Mouse (Mus musculus) right cerebral cortex, adult 2 months (tissue): ENCODE measurements around the gene Slc12a8.

ENCODE experiments used
- DNase-seq, 2 experiments: peaks; one replicate each; pipeline ENCODE4 v3.0.0; 2021 to 2022; ENCODE audit warnings: low spot score in 2 of 2

Slc12a8 gene

DNA sequence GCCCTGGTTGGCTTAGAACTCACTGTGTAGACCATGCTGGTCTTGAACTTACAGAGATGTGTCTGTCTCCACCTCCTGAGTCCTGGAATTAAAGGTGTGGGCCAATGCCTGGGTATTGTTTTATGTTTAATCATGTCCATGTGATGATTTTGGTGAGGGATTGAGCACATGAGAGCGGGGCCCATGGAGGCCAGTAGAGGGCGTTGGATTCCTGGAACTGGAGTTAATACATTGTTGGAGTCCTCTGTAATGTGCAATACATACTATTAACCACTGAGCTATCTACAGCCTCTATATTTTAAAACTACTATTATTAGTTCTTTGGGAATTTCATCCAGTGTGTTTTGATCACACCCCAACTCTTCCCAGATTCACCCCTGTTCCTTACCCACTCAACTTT, 27.2 kb downstream of the Slc12a8 start:
- no peak for DNase-seq

DNA sequence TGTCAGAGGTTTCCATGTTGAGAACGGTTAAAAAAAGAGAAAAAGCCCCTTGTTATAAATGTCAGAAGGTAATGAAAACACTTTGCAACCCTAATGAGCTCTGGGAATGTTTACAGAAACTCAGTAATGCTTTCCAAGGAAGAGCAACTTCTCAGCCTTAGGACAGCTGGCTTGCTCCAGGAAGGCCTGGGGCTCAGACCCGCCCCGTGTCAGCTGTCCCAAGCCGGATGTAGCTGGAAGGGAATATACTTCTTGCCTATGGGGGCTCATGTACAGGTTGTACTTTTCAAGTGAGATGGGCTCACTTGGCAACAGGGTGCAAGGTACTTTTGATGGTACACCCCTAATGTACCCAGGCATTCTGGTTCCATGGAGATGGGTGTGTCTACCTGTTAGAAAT, 28.4 kb downstream of the Slc12a8 start:
- no peak for DNase-seq

DNA sequence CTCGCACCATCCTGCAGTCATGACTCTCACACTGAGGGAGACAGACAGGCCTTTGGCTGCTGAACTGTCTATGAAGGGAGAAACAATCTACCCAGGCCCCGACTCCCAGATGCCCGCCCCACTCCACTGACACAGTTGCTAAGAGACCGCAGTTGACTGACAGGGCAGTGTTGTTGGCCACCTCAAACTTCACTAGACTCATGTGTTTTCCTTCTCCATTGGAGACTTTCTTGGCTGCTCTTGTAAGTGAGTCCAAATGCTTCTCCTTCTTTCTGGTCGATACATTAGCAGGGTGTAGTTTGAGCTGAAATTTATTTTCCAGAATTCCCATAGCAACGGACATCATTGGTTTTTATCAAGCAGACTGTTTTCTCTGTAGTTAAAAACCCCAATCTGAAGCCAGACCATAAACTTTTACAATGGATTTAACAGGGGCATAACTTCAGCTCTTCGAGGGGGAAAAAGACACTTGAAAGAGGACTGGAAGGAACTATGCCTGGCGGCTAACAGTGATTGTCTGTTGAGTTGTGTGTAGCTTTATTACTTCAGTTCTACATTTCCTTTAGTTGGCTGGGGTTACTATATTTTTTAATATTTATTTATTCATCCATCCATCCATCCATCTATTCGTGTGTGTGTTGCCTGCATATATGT, 36.7 kb downstream of the Slc12a8 start:
- no peak for DNase-seq

DNA sequence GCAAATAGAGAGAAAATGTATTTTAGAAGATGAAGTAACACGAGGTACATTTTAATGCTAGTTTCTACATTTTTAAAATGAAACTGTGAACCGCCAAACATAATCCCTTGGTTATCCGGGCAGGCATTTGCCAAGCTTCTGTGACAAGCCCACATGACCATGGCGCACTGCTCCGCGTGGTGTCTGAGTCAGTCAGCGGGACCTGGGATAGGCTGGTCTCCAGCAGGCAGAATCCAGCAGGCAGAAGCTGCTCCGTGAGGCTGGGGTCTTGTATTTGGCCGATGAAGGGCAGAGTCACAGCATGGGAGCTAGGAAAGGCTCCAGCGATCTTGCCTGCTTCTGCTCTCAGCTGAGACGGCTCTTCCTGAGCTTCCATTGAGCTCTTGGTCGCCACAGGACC, 41.0 kb downstream of the Slc12a8 start:
- DNase-seq: no peak

DNA sequence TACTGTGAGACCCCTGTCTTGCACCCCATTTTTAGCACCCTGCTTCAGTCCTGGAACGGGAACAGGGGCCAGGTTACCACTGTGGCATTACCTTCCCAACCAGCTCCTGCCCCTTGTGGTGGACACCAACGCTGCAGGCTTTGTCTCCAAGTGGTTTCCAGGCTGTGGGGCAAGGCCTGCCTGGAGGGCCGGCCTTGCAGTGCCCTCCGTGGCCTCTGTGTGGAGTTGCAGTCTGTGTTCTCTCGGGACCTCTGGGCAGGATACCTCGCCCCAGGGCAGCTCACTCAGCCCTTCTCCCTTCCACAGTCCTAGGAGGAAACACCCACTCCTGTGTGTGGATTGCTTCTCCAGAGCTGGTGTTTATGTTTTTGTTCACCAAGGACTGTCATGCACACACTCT, 43.2 kb downstream of the Slc12a8 start:
- peak; percentile 42 to 47 for DNase-seq

DNA sequence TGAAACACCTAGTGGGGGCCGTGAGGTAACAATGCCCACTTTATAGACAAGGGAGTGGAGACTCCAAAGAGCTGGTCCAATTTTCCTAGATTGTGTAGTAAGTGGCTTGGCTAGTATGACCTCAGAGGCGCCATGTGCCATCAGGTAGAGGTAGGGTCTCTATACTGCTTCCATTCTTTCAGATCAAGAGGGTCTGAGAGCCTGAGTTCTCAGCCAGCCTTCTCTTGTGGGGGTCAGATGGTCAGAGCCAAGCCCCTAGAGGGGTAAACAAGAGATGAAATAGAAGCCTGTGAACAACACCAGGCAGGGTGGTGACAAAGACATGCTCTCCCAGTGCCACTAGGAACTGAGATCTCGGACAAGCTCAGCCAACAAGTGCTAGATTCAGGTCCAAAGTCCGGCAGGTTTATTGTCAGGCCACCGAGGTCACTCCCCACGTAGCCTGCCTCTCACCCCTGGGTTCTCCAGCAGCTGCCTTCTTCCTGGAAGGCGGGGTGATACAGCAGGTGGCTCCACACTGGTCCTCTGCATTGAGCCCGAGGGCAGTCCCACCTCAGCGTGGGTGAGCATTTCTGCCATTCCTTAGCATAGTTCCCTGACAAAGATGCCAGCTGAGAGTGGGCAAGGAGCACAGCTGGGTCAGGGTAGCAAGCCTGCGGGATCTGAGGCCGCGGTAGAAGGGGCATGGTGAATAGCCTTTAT, 44.3 kb downstream of the Slc12a8 start:
- DNase-seq: no peak

DNA sequence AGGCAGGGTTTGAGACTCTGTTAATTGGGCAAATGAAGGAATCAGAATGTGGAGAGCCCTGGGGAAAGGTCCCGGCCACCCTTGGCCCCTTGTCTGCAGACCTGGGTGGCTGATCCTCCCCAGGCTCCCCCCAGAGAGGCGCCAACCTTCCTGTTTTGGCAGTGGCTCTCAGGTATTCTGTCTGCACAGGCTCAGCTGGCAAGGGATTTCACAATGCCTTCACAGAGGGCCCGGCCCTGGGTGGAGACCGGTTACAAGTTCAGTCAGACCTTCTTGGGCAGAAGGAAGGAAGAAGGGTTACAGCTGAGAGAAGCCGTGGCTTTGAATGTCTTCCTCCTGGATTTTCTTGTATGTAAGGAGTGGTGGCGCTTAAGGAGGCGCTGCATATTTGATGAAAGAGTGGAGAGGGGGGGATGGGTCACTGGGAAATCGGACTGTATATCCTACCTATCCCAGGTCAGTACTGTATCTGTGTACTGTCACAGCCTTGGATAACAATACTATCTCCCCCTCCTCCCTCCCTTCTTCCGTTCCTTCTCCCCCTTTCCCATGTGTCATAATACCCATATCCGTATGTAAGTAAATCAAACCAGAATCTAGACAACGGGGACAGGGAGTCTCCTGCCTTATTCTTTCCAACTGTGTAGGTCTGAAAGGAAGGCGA, 45.9 kb downstream of the Slc12a8 start:
- DNase-seq: no peak

DNA sequence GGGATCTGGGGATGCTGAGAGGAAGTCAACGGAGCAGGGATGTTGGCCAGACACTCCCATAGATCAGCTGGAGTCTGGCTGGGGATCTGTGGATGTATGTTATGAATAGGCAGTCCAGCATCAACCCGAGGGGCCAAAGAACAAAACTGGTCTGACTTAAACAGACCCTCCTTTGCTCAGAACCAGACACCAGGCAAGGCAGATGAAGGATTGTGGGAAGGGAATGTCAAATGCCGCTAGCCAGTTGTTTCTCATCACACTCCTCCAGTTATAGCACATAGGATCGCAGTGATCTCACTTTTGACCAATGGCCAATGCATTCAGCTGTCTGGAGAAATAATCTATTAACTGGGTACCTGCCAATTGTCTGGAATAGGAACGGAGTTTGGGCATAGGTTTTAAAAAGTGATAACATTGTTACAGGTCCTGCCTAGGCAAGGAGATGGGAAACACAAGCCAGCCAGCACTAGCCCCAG, 46.4 kb downstream of the Slc12a8 start:
- DNase-seq: no peak

DNA sequence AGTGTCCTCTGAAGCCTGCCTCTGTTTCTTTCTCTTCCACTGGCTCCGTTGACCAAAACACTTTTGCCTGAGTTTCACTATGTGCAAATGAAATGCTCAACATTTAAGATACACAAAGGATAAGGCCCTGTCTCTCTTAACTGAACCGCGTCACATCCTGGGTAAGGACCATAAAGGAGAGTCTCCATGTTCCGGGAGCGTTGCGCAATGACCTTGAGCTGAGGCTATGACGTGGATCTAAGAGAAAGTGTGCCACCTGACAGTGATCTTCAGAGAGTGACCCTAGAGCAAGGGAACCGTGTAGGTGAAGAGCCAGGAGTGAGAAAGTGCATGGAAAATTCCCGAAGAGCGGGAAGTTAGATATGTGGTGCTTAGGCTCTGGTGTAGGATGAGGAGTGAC, 49.3 kb downstream of the Slc12a8 start:
- no peak for DNase-seq

DNA sequence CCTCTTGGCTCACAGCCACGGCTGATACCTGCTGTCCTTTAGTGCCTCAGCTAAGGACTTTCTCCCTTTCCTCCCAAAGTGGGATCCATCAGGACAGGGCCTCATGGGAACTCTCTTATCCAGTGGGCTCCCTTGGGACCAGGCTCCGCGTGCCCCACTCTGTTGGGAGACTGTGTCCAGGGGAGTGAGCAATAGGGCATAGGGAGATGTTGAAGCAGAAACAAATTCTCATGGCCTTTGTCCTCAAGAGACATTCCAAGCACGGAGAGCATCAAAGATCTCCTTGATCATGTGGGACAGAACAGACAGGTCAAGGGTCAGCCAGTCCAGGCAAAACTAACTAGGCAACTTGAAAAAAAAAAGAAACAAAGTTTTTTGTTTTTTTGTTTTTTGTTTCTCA, 50.6 kb downstream of the Slc12a8 start:
- no peak for DNase-seq

DNA sequence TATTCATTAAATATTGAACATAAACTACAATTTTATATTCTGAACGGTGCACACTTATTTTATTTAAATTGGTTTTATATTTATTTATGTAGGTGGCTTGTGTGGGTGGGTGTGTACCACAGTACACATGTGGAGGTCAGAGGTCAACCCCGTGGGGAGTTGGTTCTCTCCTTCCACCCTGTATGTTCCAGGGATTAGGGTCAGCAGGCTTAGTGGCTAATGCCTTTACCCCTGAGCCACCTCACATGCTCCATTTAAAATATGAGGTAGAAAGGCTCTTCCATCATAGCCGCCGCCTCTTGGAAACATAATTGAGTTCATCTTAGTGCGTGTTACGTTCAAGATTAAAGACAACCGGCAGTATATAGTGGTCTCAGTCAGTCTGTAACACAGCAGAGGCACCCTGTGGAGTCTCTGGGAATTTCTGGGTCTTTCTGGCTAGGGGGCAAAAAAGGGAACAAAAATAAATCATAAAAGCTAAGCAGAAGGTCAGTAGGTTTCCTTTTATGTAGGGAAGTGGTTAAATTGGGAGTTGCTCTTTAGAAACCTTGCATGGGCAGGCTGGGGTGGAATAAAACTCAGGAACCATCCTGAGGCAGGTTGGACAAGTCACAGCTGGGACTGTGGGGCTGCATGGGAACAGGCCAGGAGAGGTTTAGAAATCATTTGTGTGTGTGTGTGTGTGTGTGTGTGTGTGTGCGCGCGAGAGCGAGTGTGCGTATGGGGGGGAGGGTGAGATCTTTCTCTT, 51.3 kb downstream of the Slc12a8 start:
- no peak for DNase-seq

DNA sequence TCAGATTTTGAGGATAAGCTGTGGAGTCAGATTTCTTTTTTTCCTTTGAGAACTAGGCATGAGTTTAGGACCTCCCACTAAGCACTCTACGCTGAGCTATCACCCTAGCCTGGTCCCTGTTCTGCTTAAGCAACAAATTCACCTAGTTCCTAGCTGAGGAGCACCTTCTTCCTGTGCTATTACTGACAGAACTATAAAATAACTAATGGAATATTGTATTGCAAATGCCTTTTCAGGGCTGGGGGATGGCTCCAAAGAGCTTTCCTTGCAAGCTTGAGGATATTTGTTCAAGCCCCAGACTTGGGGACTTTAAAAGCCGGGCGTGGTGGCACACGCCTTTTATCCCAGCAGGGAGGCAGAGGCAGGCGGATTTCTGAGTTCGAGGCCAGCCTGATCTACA, 55.5 kb downstream of the Slc12a8 start:
- no peak for DNase-seq

DNA sequence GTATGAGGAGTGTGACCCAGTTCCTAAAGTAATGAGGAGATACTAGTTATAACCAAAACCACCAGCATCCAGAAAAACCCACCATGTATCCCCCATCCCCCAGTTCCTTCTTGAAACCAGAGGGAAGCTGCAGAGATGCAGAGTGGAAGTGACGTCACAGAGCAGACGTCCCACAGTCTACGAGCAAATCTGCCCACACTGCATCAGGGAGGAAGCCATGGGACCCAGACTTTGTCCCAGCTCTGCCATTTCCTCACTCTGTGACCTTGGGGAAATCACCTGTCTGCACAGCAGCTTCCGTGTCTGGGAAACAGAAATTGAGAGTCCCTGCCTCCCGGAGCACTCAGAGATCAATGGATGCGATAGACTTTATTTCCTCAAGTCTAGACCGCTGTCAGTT, 56.6 kb downstream of the Slc12a8 start:
- DNase-seq: no peak

DNA sequence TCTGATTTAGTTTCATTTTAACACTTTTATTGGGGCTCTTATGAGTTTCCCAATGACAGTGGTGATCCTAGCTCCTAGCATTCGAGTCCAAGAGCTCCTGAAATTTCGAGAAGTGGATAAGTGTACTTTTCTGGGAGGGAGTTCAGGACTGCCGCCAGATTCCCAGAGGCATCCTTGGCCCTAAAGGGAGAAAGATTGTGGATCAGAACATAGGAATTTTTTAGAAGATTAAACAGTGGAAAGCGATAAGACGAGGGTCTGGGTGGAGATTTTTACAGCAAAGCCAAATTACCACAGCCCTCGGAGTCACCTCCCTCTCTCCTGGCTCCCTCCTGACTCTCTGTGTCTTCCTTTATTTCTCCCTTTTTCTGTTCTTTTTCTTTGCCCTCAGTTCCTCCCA, 58.6 kb downstream of the Slc12a8 start:
- DNase-seq: no peak

DNA sequence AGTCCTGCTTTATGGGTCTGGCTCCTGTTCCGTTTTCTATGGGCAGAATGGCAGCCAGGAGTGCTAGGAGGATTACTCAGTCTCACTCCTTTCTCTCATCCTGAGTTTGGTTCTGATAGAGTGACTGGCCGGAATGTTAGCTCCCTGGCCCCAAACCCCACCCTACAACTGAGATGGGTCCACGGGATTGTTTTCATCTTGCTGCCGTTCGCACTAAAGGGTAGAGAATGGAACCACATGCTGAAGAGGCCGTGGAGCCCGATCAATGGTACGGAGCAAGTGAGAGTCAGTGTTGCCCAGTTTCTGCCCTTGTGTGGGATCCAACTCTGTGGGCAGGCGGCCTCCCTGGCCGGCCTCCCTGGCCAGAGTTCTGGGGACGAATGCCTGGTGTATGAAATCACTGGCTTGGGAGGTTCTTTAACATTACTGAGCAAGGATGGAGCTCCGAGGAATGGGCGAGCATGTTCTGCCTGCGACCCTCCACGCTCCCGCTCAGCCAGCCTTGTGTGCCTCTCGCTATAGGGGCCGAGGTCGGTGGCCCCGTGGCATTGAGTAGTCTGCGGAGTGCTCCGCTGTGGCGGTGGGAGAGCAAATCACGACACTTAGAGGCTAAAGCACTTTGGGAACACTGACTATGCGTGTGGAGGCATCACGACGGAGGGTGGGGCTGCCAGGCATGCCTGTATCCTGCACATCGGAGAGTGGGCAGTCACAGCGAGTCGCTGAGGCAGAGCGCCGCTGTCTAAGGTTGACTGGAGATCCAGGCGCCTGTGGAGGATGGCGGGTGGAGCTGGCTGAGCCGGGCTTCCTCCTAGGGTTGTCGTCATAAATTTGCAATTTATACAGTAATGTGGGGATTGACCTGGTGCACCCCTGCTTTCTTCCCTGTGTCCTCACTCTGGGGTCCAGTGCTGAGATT, 59.4 kb downstream of the Slc12a8 start:
- DNase-seq: no peak

DNA sequence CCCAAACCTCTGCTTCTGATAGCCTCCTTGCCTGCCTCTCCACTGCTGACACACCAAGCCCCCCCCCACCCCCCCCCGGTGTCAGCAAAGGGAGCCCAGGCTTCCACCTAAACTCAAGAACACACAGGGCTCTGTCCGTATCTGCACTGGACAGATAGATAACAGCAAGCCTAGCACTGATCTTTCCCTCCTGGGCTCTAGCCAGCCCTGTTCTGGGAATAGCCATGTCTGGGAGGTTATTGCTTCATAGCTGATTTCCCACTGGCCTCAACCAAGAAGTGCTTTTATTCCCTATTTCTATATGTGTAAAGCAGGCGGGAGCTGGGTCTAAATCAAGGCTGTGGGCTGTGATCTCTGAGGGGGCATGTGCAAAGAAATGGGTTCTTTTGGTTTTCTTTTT, 61.3 kb downstream of the Slc12a8 start:
- DNase-seq: no peak

DNA sequence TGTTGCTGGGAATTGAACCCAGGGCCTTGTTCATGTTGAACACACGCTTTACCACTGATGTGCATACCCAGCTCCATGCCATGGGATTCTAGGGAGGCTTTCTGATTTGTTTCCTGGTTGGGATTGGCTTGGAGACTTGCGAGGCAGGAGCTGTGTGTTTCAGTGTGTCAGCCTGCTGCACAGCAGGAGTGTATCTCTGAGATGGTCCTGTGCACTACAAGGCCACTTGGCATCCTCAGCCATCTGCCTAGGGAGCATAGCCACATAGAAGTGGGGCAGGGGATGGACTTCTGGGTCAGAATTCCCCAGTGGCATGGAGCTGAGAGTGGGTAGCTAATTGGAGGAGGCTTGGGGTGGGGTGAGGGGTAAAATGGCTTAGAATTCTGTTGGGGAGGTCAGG, 63.2 kb downstream of the Slc12a8 start:
- no peak for DNase-seq

DNA sequence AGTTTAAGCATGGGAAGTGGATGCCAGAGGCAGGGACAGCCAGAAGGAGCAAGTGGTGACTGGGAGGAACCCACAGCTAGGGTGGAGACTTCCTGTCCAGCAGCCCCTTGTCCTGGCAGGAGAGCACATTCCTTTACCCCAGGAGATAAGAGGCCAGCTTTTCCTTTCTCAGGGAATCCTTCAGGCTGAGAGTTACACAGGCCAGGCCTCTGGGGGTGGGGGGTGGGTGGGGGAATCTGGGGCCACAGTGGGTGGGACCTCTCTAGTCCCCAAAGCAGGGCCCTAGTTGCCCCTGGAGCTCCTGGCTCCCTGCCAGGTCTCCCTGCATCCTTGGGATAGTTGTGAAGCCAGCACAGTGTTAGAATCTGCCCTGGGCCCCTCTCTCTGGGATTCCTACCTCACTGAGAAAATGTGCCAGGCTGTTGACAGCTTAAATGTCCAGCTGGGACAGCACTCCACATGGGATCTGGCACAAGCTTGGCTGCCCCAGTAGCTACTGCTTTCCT, 63.7 kb downstream of the Slc12a8 start:
- DNase-seq: no peak

DNA sequence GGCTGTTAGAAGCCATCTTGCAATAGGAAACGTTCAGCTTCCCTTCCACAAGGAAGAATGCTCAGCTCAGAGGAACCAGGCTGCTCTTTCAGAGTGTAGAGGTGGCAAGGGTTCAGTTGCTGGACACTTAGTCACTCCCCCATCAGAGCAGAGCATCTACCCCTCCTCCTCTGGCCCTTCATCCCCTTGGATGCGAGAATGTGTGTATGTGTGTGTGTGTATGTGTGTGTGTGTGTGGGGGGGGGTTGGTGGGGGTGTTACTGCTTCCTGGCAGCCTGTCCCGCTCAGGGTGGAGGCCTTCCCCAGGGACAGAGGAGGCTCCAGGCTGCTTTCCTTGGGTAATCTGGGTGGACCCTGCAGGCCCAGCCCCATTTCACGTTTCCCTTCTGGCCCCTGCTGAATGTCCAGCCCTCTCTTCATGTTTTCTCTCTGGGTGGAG, 64.6 kb downstream of the Slc12a8 start:
- no peak for DNase-seq

DNA sequence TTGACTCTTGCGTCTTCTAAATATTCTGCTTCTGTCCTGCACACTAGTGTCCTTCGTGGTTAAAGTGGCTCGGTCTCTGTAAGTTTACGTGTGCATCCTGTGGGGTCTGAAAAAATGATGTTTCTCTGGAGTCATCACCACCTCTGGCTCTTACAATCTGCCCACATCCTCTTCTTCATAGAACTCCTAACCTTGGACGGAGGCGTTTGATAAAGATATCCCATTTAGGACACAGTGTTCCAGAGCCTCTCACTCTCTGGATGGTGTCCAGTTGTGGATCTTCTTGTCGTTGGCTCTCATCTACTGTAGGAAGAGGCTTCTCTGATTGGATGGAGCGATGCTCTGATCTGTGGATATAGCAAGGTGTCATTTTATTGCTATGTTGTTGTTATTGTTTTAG, 65.4 kb downstream of the Slc12a8 start:
- no peak for DNase-seq

DNA sequence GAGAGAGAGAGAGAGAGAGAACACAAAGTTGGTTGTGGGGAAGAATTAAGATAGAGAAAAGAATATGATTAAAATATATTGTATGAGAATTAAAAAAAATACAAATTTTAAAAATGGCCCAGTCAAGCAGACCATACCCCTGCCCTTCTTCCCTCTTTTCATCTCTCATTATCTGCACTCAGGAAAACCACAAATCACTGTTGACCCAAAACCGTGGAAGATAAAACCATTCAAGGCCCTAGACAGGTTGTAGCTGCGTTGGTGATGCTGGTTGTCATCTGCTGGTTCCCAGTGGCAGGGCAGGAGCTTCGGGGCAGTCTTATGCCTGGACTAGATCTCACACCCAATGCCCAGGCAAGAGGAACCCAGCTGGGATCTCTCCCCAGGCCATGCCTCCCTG, 66.2 kb downstream of the Slc12a8 start:
- no peak for DNase-seq
